Mouse (Mus musculus) left cerebral cortex, postnatal 36 days (tissue): ENCODE data around the gene Cbln3. TPM values are rescaled to one million over a fixed set of nuclear protein-coding genes. Genes with fewer than 3 reads are reported as not detected.

Source experiments
- DNase-seq, 2 experiments: peaks; one replicate each; pipeline ENCODE4 v3.0.0; 2021 to 2022; ENCODE audit warnings: low spot score in 2 of 2, mixed read lengths in 1 of 2
- intact Hi-C: fragments of 180-260 bp; cut with DNase I; formaldehyde crosslinking; loops from one replicate; pipeline ENCODE4 v1.15.1; 2025
- total RNA-seq, 2 experiments: library from RNA; stranded (reverse); gene quantifications; 2 replicates each; pipeline ENCODE4 v1.2.3; 2021

Cbln3 gene
- total RNA-seq = under 1 TPM; 0.29 to 0.49 TPM

GRCm38 (mm10) chr14:55884166-55884565 is at the start of gene Cbln3:
TSS of gene Cbln3 (minus strand) at chr14:55884392.
- no peak for DNase-seq
- intact Hi-C loops = no loop called here

GRCm38 (mm10) chr14:55933586-55933985 is 49.4 kb upstream of the Cbln3 start:
- no peak for DNase-seq
- intact Hi-C loops = no loop called here

GRCm38 (mm10) chr14:55929263-55929997 is 45.2 kb upstream of the Cbln3 start:
- DNase-seq = no peak
- intact Hi-C loops = no loop called here

GRCm38 (mm10) chr14:55926847-55927246 is 42.7 kb upstream of the Cbln3 start:
- intact Hi-C loops = no loop called here
- no peak for DNase-seq

- no peak for DNase-seq
- intact Hi-C loops = no loop called here
These were observed 38.5 kb upstream of the Cbln3 start for GRCm38 (mm10) chr14:55922475-55923232.

GRCm38 (mm10) chr14:55918240-55919082 is 34.3 kb upstream of the Cbln3 start:
- intact Hi-C loops = loop anchor here (2.0 to 5.0 kb wide), 3 partner anchors 46 to 151 kb away; partner anchors contain the start of genes Ltb4r1 and Nfatc4
- peak; percentile 36 to 58 for DNase-seq

GRCm38 (mm10) chr14:55913406-55913805 is 29.2 kb upstream of the Cbln3 start:
- no peak for DNase-seq
- intact Hi-C loops = no loop called here

GRCm38 (mm10) chr14:55905518-55905917 is 21.3 kb upstream of the Cbln3 start:
- intact Hi-C loops = no loop called here
- no peak for DNase-seq

- intact Hi-C loops = no loop called here
- DNase-seq = no peak
These were observed 16.2 kb upstream of the Cbln3 start for GRCm38 (mm10) chr14:55900414-55900755.

- intact Hi-C loops = no loop called here
- peak; percentile 87 for DNase-seq
These were observed 15.7 kb upstream of the Cbln3 start, which contains the start of gene Sdr39u1 for GRCm38 (mm10) chr14:55899701-55900413. TSS of gene Sdr39u1 (minus strand) at chr14:55900293.

GRCm38 (mm10) chr14:55898947-55899346 is 14.8 kb upstream of the Cbln3 start:
- DNase-seq = no peak
- intact Hi-C loops = no loop called here

- intact Hi-C loops = no loop called here
These were observed 13.5 kb upstream of the Cbln3 start for GRCm38 (mm10) chr14:55897671-55898070.

GRCm38 (mm10) chr14:55886571-55887382 is 2.6 kb upstream of the Cbln3 start:
- intact Hi-C loops = no loop called here

More at GRCm38 (mm10) chr14:55897671-55898070, 13.5 kb upstream of the Cbln3 start:
- no peak for DNase-seq

GRCm38 (mm10) chr14:55885791-55886271 is 1.6 kb upstream of the Cbln3 start:
- peak; percentile 32 to 39 for DNase-seq
- intact Hi-C loops = no loop called here

More at GRCm38 (mm10) chr14:55886571-55887382, 2.6 kb upstream of the Cbln3 start:
- no peak for DNase-seq

GRCm38 (mm10) chr14:55885114-55885790 is 1.1 kb upstream of the Cbln3 start:
- intact Hi-C loops = no loop called here
- no peak for DNase-seq

GRCm38 (mm10) chr14:55884713-55885113 is 521 bp upstream of the Cbln3 start, which contains the start of gene Khnyn:
TSS of gene Khnyn (plus strand) at chr14:55884947.
- DNase-seq = peak; percentile 75 to 82
- intact Hi-C loops = no loop called here

GRCm38 (mm10) chr14:55883663-55884062 is 529 bp downstream of the Cbln3 start:
- no peak for DNase-seq
- intact Hi-C loops = no loop called here
